Mouse (Mus musculus) urinary bladder, adult 18-20 months (tissue): ENCODE results near the gene Txndc9.
A peak's percentile ranks its signal among the peaks of the same experiment; 100 is the strongest.
"Not testable (repeated sequence)": the region's sequence is repeated elsewhere in the genome, so short reads cannot be mapped to it uniquely, and the experiment has no call there.

Source experiments
- DNase-seq, 2 experiments: peaks; one replicate each; pipeline ENCODE4 v3.0.0; 2022; ENCODE audit warnings: low spot score in 2 of 2, mixed read lengths in 2 of 2

Gene Txndc9

GRCm38 (mm10) chr1:37997867-37998266, at the start of gene Txndc9, which contains the start of gene Eif5b:
TSS of gene Txndc9 (minus strand) at chr1:37997893.
TSS of gene Eif5b (plus strand) at chr1:37998010.
- peak; percentile 85 to 92 for DNase-seq

- DNase-seq, result no peak
Observed at GRCm38 (mm10) chr1:38038898-38039297, 41.2 kb upstream of the Txndc9 start.

DNA sequence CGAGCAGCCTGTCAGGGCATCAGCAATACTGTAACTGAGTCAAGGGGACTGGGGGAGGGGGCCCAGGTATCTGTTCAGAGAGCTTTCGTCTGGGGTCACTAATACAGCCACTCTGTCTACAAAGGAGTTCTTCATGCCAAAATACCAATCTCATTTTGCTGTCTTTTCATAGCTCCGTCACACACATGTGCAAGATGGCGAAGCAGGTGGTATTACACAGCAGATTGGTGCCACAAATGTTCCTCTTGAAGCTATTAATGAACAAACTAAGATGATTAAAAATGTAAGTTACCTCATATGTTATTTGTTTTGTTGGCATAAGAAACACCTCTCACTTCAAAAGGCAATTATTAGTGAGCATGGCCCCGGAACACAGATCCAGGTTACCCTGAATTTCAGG, 39.7 kb upstream of the Txndc9 start:
- DNase-seq, result no peak

DNA sequence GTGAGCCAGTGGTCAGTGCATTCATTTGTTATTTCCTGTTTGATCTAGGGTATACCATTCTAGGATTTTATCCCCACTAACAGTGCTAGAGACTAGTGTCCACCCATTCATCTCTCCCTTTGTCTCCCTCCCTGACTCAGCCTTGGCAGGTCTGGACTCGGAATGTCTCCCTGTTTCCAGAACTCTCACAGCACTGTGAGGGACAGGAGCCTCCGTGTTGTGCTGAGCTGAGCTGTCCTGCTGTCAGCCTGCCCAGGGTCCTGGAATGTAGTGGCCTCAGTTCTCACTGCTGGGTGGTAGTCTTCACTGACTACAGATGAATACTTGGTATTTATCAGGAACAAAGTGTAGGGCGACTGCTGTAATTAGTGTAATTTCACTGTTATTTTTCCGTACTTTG, 37.8 kb upstream of the Txndc9 start:
- DNase-seq, result no peak

- no peak for DNase-seq
Observed at GRCm38 (mm10) chr1:38031391-38031790, 33.7 kb upstream of the Txndc9 start.

- DNase-seq, result no peak
Observed at GRCm38 (mm10) chr1:38027301-38027700, 29.6 kb upstream of the Txndc9 start.

- DNase-seq, result no peak
Observed at GRCm38 (mm10) chr1:38014551-38015203, 17.0 kb upstream of the Txndc9 start.

GRCm38 (mm10) chr1:38012509-38012908, 14.8 kb upstream of the Txndc9 start:
- DNase-seq, result no peak

GRCm38 (mm10) chr1:38012104-38012503, 14.4 kb upstream of the Txndc9 start:
- DNase-seq, result no peak

- no peak for DNase-seq
Observed at GRCm38 (mm10) chr1:38011647-38012046, 14.0 kb upstream of the Txndc9 start.

DNA sequence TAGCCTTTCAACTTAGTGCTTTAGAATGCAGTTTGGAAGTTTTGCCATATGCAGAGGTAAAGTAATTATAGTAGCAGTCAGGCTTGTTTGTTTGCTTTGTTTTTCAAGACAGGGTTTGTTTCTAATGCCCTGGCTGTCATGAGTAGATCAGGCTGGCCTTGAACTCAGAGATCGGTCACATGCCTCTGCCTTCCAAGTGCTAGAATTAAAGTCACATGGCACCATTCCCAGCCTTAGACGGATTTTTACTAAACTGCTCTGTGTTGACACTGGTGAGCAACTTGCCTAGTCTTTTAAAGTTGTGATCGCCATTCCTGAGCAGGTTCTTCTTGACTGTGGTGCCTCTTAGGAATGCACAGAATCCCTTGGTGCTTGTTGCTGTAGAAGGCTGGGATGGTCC, 9.0 kb upstream of the Txndc9 start:
- DNase-seq, result no peak

DNA sequence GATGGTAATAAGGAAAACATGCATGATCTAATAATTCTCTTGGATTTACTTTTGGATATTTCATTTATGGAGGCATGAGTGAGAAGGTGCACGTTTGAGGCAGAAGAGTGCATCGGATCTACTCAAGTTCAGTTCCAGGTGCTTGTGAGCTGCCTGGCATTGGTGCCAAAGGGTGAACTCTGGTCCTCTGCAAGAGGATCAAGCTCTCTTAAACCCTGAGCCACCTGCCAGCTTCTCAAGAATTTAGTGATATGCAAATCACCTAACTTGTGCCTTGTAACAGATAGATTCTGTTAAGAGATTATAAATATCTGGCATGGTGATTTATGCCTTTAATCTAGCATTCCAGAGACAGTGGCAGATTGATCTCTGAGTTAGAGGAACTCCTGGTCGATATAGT, 5.4 kb upstream of the Txndc9 start:
- no peak for DNase-seq

- no peak for DNase-seq
Observed at GRCm38 (mm10) chr1:38001956-38002355, 4.3 kb upstream of the Txndc9 start.

GRCm38 (mm10) chr1:38000844-38001243, 3.2 kb upstream of the Txndc9 start:
- no peak for DNase-seq

DNA sequence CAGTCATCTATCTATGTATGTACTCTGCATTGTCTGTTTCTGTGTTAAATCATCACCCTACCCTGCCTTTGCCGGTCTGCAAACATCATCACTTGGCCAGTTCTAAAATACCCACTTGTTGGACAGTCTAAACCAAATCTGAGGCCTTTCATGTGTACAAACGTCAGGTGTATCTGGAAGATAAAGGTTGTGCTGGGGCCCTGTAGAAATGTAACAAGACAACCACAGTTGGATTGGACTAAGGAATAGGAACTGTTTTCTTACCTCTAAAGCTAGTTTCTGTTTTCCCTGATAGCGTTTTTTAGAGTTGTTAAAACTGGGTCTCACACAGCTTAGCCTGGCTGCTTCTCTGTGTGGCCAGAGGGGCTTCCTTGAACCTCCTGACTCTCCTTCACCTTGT, 1.9 kb upstream of the Txndc9 start:
- no peak for DNase-seq

DNA sequence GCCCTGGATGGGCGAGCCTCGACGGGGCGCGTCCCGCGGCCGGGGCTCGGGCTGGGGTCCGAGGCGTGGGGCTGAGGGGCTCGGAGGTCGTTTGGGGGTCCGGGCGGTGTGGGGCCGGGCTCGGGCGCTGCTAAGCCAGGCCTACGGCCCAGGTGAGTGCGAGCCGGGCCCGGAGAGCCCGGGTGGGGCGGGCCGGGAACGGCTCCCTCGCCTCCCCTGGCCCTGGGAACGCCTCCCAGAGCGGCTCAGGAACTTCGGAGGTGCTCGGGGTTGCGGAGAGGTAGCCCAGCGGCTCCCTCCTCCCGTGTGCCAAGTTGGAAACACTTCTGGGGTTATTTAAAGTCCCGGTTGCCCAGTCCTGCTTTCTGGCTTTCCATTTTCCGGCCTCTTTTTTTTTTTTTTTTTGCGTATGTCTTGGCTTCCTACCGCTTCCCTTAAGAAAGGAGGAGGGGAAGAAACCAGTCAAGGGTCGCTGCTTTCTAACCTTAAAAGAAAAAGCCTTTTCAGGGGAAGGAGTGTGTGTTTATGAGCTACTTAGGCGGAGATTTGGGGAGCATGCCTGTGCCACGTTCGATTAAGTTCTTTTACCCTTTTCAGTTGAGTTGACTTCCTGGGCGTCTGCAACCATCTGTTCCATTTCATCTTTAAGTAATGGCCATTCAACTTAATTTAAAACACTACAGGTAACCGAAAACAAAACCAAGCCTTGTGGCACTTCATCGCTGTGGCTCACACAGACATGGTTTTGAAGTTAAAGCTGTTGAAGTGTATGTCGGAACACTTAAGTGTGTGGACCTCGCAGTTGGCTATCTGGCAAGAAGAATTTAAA, 892 bp upstream of the Txndc9 start:
- DNase-seq, result no peak

DNA sequence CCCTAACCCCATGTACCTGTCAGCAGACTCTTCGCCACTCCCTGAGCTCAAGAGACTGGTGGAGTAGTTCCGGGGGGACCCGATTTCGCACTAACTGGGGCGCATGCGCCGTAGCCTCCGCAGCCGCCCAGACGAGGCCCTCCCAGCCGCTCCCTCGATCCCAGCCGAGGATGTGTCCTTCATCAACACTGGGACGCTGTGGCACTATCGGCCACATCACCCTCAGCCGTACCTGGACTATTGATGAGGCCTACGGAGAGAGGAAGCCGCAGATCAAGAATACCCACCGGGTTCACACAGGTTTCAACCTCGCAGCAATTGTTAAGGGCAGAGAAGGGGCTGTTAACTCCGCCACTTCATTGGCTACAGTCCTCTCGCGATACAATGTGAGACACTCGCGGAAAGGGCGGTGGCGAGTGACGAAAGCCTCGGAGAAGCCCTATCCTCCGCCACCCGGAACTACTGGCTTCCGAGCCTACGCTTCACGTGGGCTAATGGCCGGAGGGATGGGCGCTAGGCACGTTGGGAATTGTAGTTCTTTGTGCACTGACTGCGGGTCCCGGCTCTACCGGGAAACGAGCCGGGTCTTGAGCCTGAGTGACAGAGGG, 712 bp downstream of the Txndc9 start:
- DNase-seq, result peak; percentile 92 to 98

DNA sequence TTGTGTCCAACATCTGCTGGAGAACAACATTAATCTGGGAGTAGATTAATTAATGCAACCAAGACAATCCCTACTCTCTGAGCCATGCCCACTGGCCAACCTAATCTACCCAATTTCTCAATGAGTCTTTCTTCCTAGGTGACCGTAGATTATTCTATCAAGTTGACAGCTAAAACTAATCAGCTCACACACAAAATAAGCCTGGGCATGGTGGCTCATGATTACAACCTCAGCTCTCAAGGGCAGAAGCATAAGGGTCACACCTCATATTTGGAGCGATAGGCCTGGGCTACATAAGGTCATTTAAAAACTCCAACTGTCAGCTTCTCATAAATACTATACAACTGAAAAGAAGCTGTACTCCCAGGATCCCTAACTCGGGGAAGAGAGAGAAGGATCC, 1.5 kb downstream of the Txndc9 start:
- no peak for DNase-seq

DNA sequence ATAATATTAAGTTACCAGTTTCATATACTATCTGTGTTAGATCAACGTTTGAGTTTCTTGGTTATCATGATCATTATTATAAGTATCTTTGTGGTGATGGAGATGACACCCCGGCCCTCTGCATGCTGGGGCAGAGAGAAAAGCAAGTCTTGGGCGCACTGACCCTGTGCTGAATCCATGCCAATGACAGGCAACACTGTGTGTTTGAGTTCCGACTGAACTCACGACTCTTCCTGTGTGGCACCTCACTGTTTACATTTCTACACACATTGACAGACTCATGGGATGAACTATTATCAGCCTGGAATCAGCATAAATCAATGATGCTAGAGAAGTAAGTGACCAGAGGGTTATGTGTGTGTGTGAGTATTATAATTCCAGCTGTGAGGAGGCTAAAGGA, 9.8 kb downstream of the Txndc9 start:
- DNase-seq, result no peak

DNA sequence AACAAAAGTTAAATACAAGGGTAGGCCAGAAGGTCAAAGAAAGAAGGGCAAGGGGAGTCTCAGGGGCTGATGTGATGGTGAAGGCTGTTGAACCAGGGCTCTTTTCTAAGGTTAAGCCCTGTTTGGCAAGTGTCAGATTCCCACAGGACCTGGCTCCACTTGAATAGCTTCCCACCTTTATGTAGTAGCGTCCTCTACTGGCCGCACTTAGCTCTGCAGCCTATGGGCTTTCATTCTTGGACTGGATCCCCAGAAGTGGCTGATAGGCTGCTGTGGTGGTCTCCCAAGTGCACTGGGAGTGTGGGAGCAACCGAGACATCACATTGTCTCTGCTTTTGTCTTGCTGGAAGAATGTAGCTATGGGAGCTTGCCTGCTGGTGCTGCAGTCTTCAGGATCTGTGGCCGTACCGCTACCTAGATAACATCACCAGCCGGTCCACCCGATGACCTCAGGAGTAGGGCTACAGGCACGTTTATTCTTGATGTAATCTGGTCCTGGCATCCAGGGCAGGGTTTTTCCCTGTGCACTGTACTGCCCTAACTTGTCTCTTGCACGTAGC, 11.8 kb downstream of the Txndc9 start:
- peak; percentile 19 to 20 for DNase-seq

DNA sequence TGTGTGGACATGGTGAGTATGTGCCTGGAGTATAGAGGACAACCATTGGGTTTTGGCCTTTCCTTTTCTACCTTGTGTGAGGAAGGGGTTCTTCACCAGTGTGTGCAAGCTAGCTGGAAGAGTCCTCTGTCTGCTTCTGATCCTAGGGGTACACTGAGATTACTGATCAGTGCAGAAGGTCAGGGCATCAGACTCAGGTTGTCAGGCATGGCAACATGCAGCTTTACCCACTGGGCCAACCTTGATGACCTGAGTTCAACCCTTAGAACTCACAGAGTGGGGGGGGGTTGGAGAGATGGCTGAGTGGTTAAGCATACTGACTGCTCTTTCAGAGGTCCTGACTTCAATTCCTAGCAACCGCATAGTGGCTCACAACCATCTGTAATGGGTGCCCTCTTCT, 13.4 kb downstream of the Txndc9 start:
- DNase-seq, result no peak

DNA sequence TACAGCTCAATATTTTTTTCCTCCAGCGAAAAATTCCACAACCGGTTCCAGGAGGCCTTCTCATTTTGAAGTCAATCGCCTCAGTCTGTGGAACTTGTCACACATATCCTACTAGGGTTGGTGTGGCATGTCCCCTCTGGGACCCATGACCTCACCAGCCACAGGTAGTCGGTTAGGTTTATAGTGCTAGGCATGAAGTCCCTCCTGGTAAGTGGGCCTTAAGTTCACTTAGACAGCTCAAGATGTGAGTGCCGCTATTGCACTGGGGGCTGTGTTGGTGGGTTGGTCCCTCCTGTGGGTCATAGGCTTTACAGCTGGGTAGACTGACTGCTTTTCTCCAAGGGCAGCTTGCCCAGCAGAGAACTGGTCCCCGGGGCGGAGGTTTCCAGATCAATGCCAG, 20.4 kb downstream of the Txndc9 start:
- no peak for DNase-seq

DNA sequence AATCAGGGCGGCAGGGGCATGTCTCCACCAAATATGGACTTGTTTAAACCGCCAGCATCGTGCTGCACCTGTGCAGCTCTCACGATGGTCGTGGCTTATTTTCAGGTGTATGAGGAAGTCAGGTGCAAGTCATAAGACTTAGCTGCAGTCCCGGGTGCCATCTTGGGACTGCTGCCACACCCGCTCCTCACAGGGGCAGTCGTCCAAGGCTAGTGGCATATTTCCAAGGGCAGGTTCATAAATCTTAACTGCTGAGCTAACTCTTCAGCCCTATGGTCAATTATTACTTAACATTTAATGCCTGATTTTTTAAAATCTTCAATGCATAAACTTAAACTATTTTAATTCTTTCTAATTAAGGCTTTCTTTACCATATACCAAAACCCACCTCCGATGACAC, 21.0 kb downstream of the Txndc9 start:
- not testable (repeated sequence) for DNase-seq
